Mouse (Mus musculus) cerebellum, adult 11 months (tissue): ENCODE data around the gene Ptprk.

Source experiments
- DNase-seq: peaks from one replicate; pipeline ENCODE4 v3.0.0; 2022

Gene Ptprk

GRCm38 (mm10) chr10:28074653-28075451 lies at the start of gene Ptprk:
Gene Ptprk (plus strand): TSS chr10:28074820.
- DNase-seq = peak; percentile 38

DNA sequence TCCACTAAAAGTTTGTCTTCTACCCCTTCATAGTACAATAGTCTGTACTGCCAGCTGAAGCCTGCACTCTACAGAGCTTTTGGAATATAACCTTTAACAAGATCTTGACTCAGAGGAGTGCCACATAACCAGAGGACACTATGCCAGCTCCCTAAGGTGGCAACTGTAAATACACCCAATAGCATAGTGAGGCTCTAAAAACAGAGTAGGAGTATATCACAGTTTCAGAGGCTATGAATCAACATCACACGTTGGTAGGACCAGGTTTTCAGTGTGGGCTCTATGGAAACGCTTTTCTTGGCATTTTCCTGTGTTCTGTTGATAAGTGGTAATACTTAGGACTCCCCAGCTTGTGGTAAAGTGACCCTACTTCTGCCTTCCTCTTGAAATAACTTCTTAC lies 46.8 kb upstream of the Ptprk start:
- DNase-seq = no peak

- no peak for DNase-seq
These were observed 38.2 kb upstream of the Ptprk start for GRCm38 (mm10) chr10:28036456-28036855.

GRCm38 (mm10) chr10:28054764-28055163 lies 19.9 kb upstream of the Ptprk start:
- no peak for DNase-seq

DNA sequence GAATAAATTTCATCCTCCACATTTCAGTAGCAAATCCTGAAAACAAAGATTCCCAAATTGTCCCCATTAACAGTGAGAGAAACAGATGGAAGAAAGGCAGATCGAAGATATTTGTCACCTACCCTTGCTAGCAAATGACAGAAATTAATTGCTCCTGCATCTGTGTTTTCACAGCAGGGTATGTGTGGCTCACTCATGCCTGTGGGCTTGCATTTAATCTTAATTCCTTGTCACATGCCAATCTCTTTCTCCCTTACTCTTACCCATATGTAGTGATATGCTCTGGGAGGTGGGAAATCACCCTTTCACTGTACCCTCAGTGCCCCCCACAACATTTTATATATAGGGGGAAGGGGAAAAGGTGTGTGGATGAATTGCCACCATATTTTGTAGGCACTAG lies 15.4 kb upstream of the Ptprk start:
- no peak for DNase-seq

- DNase-seq = no peak
These were observed 6.6 kb upstream of the Ptprk start for GRCm38 (mm10) chr10:28067997-28068396.

DNA sequence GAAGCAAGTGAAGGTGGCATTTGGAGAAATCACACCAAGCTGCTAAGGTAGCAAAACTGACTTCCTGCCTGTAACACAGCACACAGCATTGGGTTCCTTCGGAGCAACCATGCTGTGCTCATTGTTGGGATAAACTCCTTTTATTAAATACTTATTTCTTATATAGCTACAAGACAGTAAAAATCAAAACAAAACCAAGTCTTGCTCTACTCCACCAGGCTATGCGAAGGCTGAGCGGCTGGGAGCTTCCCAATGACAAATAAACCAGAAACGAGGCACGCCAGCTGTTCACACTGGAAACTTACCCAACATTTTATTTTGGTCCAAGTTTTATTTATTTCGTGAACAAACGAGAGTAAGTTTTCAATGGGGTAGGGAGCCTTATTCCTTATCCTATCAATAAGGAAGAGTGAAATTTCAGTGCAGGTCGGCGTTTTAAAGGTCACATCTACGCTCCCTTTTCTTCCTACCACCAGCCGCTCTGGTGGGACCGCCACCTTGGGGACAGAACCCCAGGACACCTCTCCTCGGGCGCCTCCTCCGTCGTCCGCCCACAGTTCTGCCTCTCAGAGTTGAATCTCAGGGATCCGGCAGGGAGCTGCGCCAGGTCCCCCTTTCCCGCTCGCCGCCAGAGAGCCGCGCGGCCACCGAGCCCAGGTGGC lies 498 bp upstream of the Ptprk start:
- DNase-seq = no peak

- DNase-seq = no peak
These were observed 943 bp downstream of the Ptprk start for GRCm38 (mm10) chr10:28075491-28076035.

DNA sequence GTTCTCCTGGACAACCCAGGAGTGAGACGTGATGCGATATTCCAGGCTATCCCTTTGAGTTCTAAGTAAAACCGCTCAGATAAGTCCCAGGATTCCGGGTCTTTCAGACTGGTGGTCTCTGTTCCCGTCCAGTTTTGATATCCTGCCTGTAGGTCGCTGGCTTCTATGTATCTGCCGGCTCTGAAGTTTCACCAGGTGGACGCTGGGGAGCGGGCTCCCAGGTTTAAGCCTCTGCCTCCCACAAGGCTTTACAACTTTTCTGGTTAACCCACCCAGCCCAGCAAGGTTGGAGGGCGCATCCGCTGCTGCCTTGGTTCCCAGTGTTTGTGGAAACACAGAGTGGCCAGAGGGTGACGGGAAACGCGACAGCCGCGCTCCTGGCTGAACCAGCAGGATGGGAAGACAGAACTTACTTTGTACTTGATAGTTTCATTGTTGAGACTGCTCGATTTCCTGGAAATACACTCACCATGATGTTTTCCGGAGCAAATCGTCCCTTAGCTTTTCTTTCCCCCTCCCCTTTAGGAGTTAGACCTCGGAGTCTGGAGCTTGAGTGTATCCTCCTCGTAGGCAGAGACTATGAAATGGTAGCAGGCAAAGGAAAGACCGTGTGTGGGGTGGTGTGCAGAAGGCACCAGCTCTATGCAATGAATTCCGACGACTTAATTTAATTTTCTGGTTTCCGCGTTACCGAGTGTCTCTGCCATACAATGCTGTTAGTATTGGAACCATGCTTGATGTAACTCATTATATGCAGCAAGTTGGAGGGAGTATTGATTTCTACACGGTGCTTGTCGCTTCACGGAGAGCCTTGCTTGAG lies 1.6 kb downstream of the Ptprk start:
- no peak for DNase-seq

- no peak for DNase-seq
These were observed 3.6 kb downstream of the Ptprk start for GRCm38 (mm10) chr10:28078270-28078669.

DNA sequence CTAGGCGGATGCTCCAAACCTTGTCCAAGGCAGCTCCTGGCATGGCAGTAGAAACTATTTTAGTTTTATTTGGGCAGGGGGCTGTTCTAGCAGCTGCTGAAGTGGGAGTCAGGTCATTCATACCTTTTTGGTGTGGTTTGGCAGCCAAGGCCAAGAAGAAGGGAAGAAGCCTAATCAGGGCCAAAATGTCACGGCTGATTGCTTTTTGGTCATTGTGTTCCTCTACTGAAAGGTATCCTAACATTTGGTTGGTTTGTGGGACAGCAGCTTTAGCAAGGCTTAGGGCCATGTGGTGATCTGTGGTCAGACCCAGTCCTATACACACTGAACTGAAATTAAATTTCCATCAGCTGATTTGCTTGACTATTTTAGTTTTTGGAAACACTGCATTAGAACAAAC lies 6.6 kb downstream of the Ptprk start:
- no peak for DNase-seq

DNA sequence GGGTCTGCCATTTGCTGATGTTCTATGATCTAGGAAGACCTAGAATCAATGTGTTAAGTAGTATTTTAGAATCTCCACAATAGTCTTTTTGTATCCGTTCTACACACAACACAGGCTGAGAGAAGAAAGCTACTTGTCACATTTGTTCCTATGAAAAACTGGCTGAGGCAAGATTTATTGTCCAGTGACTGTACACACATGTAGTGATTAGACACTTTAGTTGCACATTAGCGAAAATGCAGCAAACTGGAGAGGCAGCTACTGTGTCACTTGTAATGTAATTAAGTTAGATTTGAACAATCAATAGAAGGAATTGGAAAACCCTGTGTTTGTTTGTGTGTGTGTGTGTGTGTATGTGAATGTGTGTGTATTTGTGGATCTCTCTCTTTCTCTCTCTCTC lies 8.6 kb downstream of the Ptprk start:
- DNase-seq = no peak

DNA sequence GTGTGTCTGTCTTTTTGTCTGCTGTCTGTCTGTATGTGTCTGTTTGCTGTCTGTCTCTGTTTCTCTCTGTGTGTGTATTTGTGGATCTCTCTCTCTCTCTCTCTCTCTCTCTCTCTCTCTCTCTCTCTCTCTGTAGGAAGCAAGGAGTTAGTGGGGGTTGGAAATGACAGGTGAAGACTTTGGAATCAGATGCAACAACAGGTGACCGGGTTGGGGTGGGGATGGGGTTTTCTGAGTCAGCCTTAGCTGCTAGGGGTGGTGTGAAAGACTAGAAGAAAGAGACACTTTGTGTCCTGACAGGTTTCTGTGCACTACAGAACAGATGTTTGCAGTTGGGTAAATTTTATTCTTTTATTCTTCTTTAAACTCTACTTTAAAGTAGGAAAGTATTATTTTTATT lies 9.0 kb downstream of the Ptprk start:
- DNase-seq = no peak

GRCm38 (mm10) chr10:28087341-28087740 lies 12.7 kb downstream of the Ptprk start:
- no peak for DNase-seq

GRCm38 (mm10) chr10:28087749-28088148 lies 13.1 kb downstream of the Ptprk start:
- no peak for DNase-seq

DNA sequence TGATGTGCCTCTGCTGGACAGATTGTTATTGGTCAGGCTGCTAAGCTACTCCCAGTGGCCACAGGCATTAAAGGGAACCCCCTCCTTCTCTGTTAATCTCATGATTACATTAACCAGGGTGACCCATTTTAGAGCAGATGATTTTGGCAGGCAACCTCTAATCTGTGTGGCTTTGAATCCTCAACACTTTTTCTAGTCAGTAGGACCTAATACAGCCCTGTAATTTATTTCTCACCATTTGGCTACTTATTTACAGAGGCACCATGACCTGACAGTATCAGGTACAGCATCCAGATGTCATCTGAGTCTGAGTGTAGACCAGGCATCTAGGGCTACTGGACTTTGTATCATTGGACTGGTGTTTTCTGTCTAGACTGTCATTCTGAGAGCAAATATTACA lies 21.4 kb downstream of the Ptprk start:
- no peak for DNase-seq

- DNase-seq = no peak
These were observed 23.0 kb downstream of the Ptprk start for GRCm38 (mm10) chr10:28097637-28098036.

DNA sequence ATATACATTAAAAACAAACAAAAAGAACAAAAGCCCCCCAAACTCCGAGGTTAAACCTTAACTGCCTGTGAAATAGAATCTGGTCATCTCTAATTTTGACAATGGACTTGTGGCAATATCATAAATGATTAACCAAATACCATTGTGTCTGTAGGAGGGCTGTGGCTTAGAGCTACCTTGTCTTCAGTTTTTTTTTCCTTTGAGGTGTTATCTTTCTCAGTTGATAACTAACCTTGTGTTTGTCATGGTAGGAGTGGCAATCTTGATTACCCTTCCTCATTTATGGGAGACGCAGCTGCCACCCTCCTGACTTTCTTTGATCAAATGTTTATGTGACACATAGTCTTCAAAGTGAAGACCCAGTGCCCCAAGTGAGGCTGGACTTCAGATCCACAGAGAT lies 24.3 kb downstream of the Ptprk start:
- DNase-seq = no peak

- no peak for DNase-seq
These were observed 28.8 kb downstream of the Ptprk start for GRCm38 (mm10) chr10:28103406-28103906.

DNA sequence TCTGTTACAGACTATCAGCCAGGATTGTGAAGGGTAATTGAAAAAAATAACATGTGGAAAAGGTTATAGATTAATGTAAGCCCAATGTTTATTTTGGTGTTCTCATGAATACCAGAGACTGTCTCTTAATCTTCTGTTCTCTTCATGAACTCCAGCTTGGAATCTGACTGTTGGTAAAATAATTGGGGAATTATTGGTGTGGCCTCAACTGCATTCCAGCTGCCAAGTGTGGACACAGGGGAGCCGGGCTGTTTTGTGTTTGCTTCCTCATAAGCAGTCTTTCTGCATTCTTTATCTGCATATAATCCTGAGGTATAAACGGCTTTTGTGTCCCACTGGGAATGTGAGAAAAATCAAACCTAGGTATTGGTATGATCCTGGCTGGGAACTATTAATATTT lies 29.3 kb downstream of the Ptprk start:
- no peak for DNase-seq

DNA sequence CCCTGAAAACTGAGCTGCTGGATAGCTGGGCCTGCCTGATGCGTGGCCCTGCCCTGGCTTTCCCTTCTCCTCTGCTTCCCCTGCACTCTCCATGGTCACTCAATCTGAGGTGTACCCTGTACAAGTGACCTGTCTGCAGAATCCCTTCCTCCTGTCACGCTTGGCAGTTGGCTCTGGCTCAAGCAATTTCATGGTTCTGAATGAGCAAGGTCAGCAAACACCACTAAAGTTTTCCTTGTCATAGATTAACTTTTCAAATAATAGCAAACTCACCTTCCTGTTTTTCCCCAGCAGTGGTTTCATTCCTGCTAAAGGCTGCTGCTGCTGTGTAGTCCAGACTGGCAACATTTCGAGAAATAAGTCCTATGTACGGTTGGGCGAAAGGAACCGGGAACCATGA lies 30.6 kb downstream of the Ptprk start:
- DNase-seq = no peak

GRCm38 (mm10) chr10:28112826-28113589 lies 38.4 kb downstream of the Ptprk start:
- DNase-seq = no peak
